Mouse (Mus musculus): ENCODE results near the gene Tmem95.

Gene Tmem95

GRCm38 (mm10) chr11:69848021-69848420 lies 29.8 kb downstream of the Tmem95 start:
- DNase-seq (ENCODE audit: low read depth, low spot score), result no peak

GRCm38 (mm10) chr11:69846738-69847688 lies 30.8 kb downstream of the Tmem95 start:
- DNase-seq (ENCODE audit: low read depth, low spot score), result peak; percentile 41

- peak; percentile 93 for DNase-seq (ENCODE audit: low read depth, low spot score)
Measured at GRCm38 (mm10) chr11:69846198-69846680, 31.6 kb downstream of the Tmem95 start, which contains the start of gene Plscr3. Plscr3 (plus strand) TSS chr11:69846376.

GRCm38 (mm10) chr11:69838714-69839104 lies 39.1 kb downstream of the Tmem95 start:
- DNase-seq (ENCODE audit: low read depth, low spot score), result peak; percentile 63

GRCm38 (mm10) chr11:69837952-69838713 lies 39.7 kb downstream of the Tmem95 start, which contains the start of gene Tmem256:
Tmem256 (plus strand) TSS chr11:69838514.
- DNase-seq (ENCODE audit: low read depth, low spot score), result peak; percentile 100

- no peak for DNase-seq (ENCODE audit: low read depth, low spot score)
Measured at GRCm38 (mm10) chr11:69837604-69837951, 40.2 kb downstream of the Tmem95 start, which contains the start of gene Nlgn2. Nlgn2 (minus strand) TSS chr11:69837784.

GRCm38 (mm10) chr11:69836703-69837576 lies 40.9 kb downstream of the Tmem95 start:
- DNase-seq (ENCODE audit: low read depth, low spot score), result peak; percentile 50

- no peak for DNase-seq (ENCODE audit: low read depth, low spot score)
Measured at GRCm38 (mm10) chr11:69835966-69836335, 41.9 kb downstream of the Tmem95 start.

GRCm38 (mm10) chr11:69835326-69835965 lies 42.4 kb downstream of the Tmem95 start:
- DNase-seq (ENCODE audit: low read depth, low spot score), result no peak

GRCm38 (mm10) chr11:69834001-69834549 lies 43.7 kb downstream of the Tmem95 start:
- DNase-seq (ENCODE audit: low read depth, low spot score), result peak; percentile 61

- no peak for DNase-seq (ENCODE audit: low read depth, low spot score)
Measured at GRCm38 (mm10) chr11:69833554-69833953, 44.3 kb downstream of the Tmem95 start.

- DNase-seq (ENCODE audit: low read depth, low spot score), result no peak
Measured at GRCm38 (mm10) chr11:69828832-69829231, 49.0 kb downstream of the Tmem95 start.

All from ES-CJ7 (cell line).